Mouse (Mus musculus): ENCODE results near the gene Numb. TPM values are rescaled to one million over a fixed set of nuclear protein-coding genes. Genes with fewer than 3 reads are reported as not detected.

The Numb gene
- total and polyA plus RNA-seq, 3 experiments: 8.4 to 14.6 TPM; not detected in 1

DNA sequence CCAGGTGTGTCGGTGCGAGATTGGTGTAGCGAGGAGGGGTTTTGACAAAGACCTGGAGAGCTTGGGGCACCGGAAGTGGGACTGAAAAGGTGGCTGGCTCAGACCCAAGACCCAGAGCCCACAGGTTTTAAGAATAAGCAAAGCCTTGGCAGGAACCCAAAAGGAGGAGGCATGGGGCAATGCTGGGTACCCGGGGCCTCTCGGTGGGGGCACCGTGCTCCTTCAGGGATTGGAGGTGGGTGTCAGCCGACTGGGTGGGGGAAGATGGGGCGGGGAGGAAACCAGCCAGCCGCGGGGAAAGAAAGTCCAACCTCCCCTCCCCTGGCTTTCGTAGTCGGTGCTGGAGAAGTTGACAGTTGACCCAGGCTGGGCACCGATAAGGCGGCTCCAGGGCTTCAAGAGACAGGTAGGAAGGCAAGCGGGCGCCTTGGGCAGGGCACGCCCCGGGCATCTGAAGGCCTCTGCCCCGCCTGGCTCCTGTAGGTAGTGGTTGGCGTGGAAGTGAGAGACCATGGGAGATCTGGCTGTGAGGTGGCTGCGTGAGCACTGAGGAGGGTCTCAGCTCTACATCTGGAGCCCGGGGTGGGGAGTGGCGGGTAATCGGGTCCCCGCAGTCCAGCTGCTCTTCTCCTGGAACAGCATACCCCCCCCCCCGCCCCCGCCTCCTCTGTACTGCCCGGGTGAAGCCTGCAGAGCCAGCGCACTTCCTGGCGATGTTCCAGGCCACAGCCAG lies 158.3 kb downstream of the Numb start, which contains the start of gene Papln:
Gene Papln (plus strand): TSS at position 324 of the 733 bp plus-strand sequence.
- DNase-seq (ENCODE audit: low read depth, low spot score): peak; percentile 37
- H3K79me2 ChIP-seq (ENCODE audit: control insufficient read depth, insufficient read depth, low read length, poor library complexity): no peaks in the 10 kb centered on the region
- TF ChIP-seq MXI1 (IDR thresholded peaks at IDR 0.05; ENCODE audit: low read depth, low read length) (no peak), ZMIZ1 (IDR thresholded peaks at IDR 0.05; ENCODE audit: low read depth, low read length) (no peak), ZKSCAN1 (IDR thresholded peaks at IDR 0.05; ENCODE audit: low read depth, low read length) (no peak), ELF1 (IDR thresholded peaks at IDR 0.05; ENCODE audit: low read depth, low read length) (no peak), SIN3A (IDR thresholded peaks at IDR 0.05; ENCODE audit: low read length) (no peak), NELFE (IDR thresholded peaks at IDR 0.05; ENCODE audit: low read depth, low read length) (no peak), RAD21 (IDR thresholded peaks at IDR 0.05; ENCODE audit: low read depth, low read length) (no peak), HCFC1 (IDR thresholded peaks at IDR 0.05; ENCODE audit: low read depth, low read length) (no peak), MAFK (IDR thresholded peaks at IDR 0.05; ENCODE audit: borderline replicate concordance, low read depth, low read length) (no peak), MYB (IDR thresholded peaks at IDR 0.05; ENCODE audit: low read depth, low read length) (no peak), KAT2A (conservative IDR thresholded peaks at IDR 0.05; ENCODE audit: low read depth, low read length) (no peak), SMC3 (IDR thresholded peaks at IDR 0.05; ENCODE audit: low read depth, low read length) (no peak), ZNF384 (IDR thresholded peaks at IDR 0.05; ENCODE audit: low read depth, low read length) (no peak)
- no peaks in the 10 kb centered on the region for H3K4me1 ChIP-seq (ENCODE audit: control insufficient read depth in 1 of 2, insufficient read depth in 2 of 2, low read length in 2 of 2)
- no peak within 1 kb of the TSS for H3K27ac ChIP-seq (ENCODE audit: control insufficient read depth, low read depth, low read length)
- H3K4me3 ChIP-seq (ENCODE audit: control insufficient read depth in 1 of 2, insufficient read depth in 1 of 2, low read depth in 2 of 2, low read length in 2 of 2): peak within 1 kb of the TSS; percentile 23 to 50; a peak in 3 of 4 replicates
- H3K9me3 ChIP-seq (replicated peaks; ENCODE audit: insufficient read depth, low read length): no peaks in the 10 kb centered on the region
- peak within 1 kb of the TSS; percentile 31; the same call in 1 of the 2 replicates for H3K9ac ChIP-seq (ENCODE audit: control insufficient read depth, low read depth, low read length, poor library complexity, severe bottlenecking)
- H3K27me3 ChIP-seq (ENCODE audit: control insufficient read depth in 1 of 2, insufficient read depth in 2 of 2, low read length in 2 of 2): no peaks in the 10 kb centered on the region
- no peaks in the 10 kb centered on the region for H3K36me3 ChIP-seq (ENCODE audit: control insufficient read depth in 1 of 2, insufficient read depth in 2 of 2, low read length in 2 of 2)

DNA sequence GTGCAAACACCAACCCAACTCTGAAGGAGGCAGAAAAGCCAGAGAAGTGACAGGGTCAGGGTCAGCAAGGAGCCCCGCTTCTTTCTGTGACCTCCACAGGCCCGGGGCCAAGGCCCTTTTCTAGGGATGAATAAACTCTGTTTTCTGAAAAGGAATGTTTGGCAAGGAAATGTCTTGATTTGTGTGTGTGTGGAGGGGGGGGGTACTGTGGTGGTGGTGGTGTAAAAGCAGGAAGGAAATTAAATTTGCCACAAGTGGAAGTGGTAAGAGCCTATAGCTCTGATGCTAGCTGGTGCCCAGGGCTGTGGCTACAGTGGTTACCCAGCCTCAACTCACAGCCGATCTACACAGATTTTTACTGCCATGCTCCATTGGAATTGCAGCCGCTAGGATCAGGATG lies 159.0 kb downstream of the Numb start:
- DNase-seq (ENCODE audit: low read depth, low spot score): no peak
- Histone ChIP-seq H3K9me3 (replicated peaks; ENCODE audit: insufficient read depth, low read length) (no peaks in the 10 kb centered on the region), H3K27ac (ENCODE audit: control insufficient read depth, low read depth, low read length) (no peak overlapping the region), H3K36me3 (ENCODE audit: control insufficient read depth in 1 of 2, insufficient read depth in 2 of 2, low read length in 2 of 2) (no peaks in the 10 kb centered on the region), H3K4me3 (ENCODE audit: control insufficient read depth in 1 of 2, insufficient read depth in 1 of 2, low read depth in 2 of 2, low read length in 2 of 2) (no peak overlapping the region), H3K4me1 (ENCODE audit: control insufficient read depth in 1 of 2, insufficient read depth in 2 of 2, low read length in 2 of 2) (no peaks in the 10 kb centered on the region), H3K27me3 (ENCODE audit: control insufficient read depth in 1 of 2, insufficient read depth in 2 of 2, low read length in 2 of 2) (no peaks in the 10 kb centered on the region), H3K9ac (ENCODE audit: control insufficient read depth, low read depth, low read length, poor library complexity, severe bottlenecking) (no peak overlapping the region), H3K79me2 (ENCODE audit: control insufficient read depth, insufficient read depth, low read length, poor library complexity) (no peaks in the 10 kb centered on the region)
- no peak for TF ChIP-seq TBP (IDR thresholded peaks at IDR 0.05; ENCODE audit: low read depth, low read length)
- TF ChIP-seq RCOR1 (IDR thresholded peaks at IDR 0.05; ENCODE audit: low read depth, low read length): 0 out of 2 replicates have a peak, but pooled peaks have one; percentile 17

All from MEL (cell line).